Mouse (Mus musculus): ENCODE measurements around the gene Rbck1. TPM values are rescaled to one million over a fixed set of nuclear protein-coding genes. Genes with fewer than 3 reads are reported as not detected.

The Rbck1 gene
- polyA plus RNA-seq (2012; rRNA removed; ENCODE audit: low replicate concordance) = 178 and 279 TPM in 2 replicates

GRCm38 (mm10) chr2:152332101-152332825 lies at the start of gene Rbck1:
Rbck1 (minus strand) TSS chr2:152332653.

GRCm38 (mm10) chr2:152376345-152376741 lies 43.9 kb upstream of the Rbck1 start, which contains the start of gene Nrsn2:
Nrsn2 (minus strand) TSS chr2:152376638.

GRCm38 (mm10) chr2:152343329-152344213 lies 11.1 kb upstream of the Rbck1 start, which contains the start of gene Trib3:
Trib3 (minus strand) TSS chr2:152344032.

GRCm38 (mm10) chr2:152293727-152294475 lies 38.6 kb downstream of the Rbck1 start, which contains the start of gene Tbc1d20:
Tbc1d20 (plus strand) TSS chr2:152293828.

Other genes with a start within 250 kb of the Rbck1 start
- 328 and 743 TPM in 2 replicates for gene Srxn1, start 227.1 kb downstream of the Rbck1 start, polyA plus RNA-seq (2012; rRNA removed; ENCODE audit: low replicate concordance)
- 1.8 and 13.4 TPM in 2 replicates for gene Tcf15, start 189.1 kb downstream of the Rbck1 start, polyA plus RNA-seq (2012; rRNA removed; ENCODE audit: low replicate concordance)
- gene Csnk2a1, start 105.8 kb downstream of the Rbck1 start, polyA plus RNA-seq (2012; rRNA removed; ENCODE audit: low replicate concordance) = 5.1 and 9.3 TPM in 2 replicates
- 29.8 and 43.3 TPM in 2 replicates for gene Tbc1d20, start 38.8 kb downstream of the Rbck1 start, polyA plus RNA-seq (2012; rRNA removed; ENCODE audit: low replicate concordance)
- gene Trib3, start 11.4 kb upstream of the Rbck1 start, polyA plus RNA-seq (2012; rRNA removed; ENCODE audit: low replicate concordance) = 4.9 and 33.5 TPM in 2 replicates
- 0.57 and 0.86 TPM in 2 replicates for gene Nrsn2, start 44.0 kb upstream of the Rbck1 start, polyA plus RNA-seq (2012; rRNA removed; ENCODE audit: low replicate concordance)
- 3.0 and 3.3 TPM in 2 replicates for gene Sox12, start 65.4 kb upstream of the Rbck1 start, polyA plus RNA-seq (2012; rRNA removed; ENCODE audit: low replicate concordance)
- gene Zcchc3, start 82.4 kb upstream of the Rbck1 start, polyA plus RNA-seq (2012; rRNA removed; ENCODE audit: low replicate concordance) = 0.54 and 0.89 TPM in 2 replicates
- not detected in 2 replicates for gene 6820408C15Rik, start 82.9 kb upstream of the Rbck1 start, polyA plus RNA-seq (2012; rRNA removed; ENCODE audit: low replicate concordance)
- gene Defb23, start 132.0 kb upstream of the Rbck1 start, polyA plus RNA-seq (2012; rRNA removed; ENCODE audit: low replicate concordance) = not detected in 2 replicates
- not detected in 2 replicates for gene Defb20, start 144.4 kb upstream of the Rbck1 start, polyA plus RNA-seq (2012; rRNA removed; ENCODE audit: low replicate concordance)
- not detected in 2 replicates for gene Defb22, start 157.5 kb upstream of the Rbck1 start, polyA plus RNA-seq (2012; rRNA removed; ENCODE audit: low replicate concordance)
- not detected in 2 replicates for gene Defb26, start 179.0 kb upstream of the Rbck1 start, polyA plus RNA-seq (2012; rRNA removed; ENCODE audit: low replicate concordance)
- not detected in 2 replicates for gene Defb28, start 185.6 kb upstream of the Rbck1 start, polyA plus RNA-seq (2012; rRNA removed; ENCODE audit: low replicate concordance)
- not detected in 2 replicates for gene Defb29, start 207.4 kb upstream of the Rbck1 start, polyA plus RNA-seq (2012; rRNA removed; ENCODE audit: low replicate concordance)
- not detected in 2 replicates for gene Gm17416, start 236.7 kb upstream of the Rbck1 start, polyA plus RNA-seq (2012; rRNA removed; ENCODE audit: low replicate concordance)
- gene Defb21, start 240.1 kb upstream of the Rbck1 start, polyA plus RNA-seq (2012; rRNA removed; ENCODE audit: low replicate concordance) = not detected in 2 replicates
- gene Defb19, start 247.7 kb upstream of the Rbck1 start, polyA plus RNA-seq (2012; rRNA removed; ENCODE audit: low replicate concordance) = not detected in 2 replicates

All from duodenum, adult 2 months (tissue).